Mouse (Mus musculus) stomach, embryonic 16.5 days (tissue): ENCODE data around the gene Sdr42e1. TPM values are rescaled to one million over a fixed set of nuclear protein-coding genes. Genes with fewer than 3 reads are reported as not detected.

Experiments used
- polyA plus RNA-seq: library from polyadenylated mRNA; unstranded; fragments of >200 nt; fragmentation: Nextera tagmentation; extraction: Ambion mirVana; gene quantifications from 2 replicates; pipeline ENCODE4 v1.2.1, GENCODE M21; 2015

Sdr42e1 gene
- polyA plus RNA-seq, 1 experiment from 2014 or later, result 14.0 TPM

Other genes with a start within 250 kb of the Sdr42e1 start
- 4.6 and 5.2 TPM in 2 replicates for gene Plcg2, start 175.4 kb downstream of the Sdr42e1 start, polyA plus RNA-seq
- gene Hsd17b2, start 28.2 kb upstream of the Sdr42e1 start, polyA plus RNA-seq, result 34.3 and 42.8 TPM in 2 replicates
- gene Mphosph6, start 128.3 kb upstream of the Sdr42e1 start, polyA plus RNA-seq, result 54.4 and 60.9 TPM in 2 replicates